Mouse (Mus musculus) liver, postnatal 0 days (tissue): ENCODE measurements at regions not wholly inside any gene's neighbourhood (a gene's known extent, or its start where the extent isn't known, plus 50 kb on each side); places are given as distances from the start of the nearest gene placed in this dataset.

Experiments
- CTCF ChIP-seq: sonication (generic); IDR thresholded peaks from 2 replicates; pipeline ENCODE4 v1.5.1; 2016; ENCODE audit warnings: antibody characterized with exemption, low read depth
- EP300 ChIP-seq: IDR thresholded peaks from 2 replicates; pipeline ENCODE4 v1.6.1; 2016; ENCODE audit warnings: antibody characterized with exemption, low read depth, mild to moderate bottlenecking

DNA sequence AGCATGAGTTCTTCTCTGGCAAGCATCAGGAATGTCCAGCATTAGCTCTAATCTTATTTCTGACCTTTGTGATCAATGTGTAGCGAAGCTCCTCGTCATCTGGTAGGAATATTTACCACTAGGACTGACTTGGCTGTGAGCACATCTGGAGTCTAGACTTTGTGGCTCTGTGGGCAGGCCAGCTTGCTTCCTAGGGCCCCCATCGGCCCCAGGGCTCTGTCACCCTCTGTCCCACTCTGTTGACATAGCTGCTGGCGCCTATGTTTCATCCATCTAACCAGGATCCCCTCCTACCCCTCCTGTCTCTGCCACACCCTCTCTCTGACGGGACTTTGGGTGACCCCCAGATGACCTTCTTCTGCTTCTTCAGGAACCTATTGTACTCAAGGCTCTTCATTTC, 520.6 kb upstream of the Id2 start:
- TF ChIP-seq CTCF (no peak), EP300 (no peak)
